Mouse (Mus musculus) kidney, adult 9 months (tissue): ENCODE measurements around the gene Bbc3.

Experiments used
- DNase-seq: peaks from one replicate; pipeline ENCODE4 v3.0.0; 2022

The Bbc3 gene

DNA sequence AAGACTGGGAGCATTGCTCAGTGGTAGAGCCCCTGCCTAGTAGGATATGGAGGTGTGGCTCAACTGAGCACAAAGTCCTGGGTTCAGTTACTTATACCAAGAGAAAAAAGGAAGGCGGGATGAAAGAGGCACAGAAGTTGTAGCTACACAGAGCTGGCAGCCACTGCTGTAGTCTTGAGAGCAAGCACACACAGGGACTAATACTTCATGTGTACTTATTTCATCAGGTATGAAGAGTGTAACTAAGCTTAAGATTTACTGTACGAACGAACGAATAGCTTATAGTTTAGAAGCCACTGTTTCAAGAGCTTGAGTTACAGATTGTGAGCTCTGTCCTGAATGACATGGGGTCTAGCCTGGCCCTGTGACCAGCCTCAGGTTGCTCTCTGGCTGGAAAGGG lies 11.0 kb downstream of the Bbc3 start:
- DNase-seq, result no peak

DNA sequence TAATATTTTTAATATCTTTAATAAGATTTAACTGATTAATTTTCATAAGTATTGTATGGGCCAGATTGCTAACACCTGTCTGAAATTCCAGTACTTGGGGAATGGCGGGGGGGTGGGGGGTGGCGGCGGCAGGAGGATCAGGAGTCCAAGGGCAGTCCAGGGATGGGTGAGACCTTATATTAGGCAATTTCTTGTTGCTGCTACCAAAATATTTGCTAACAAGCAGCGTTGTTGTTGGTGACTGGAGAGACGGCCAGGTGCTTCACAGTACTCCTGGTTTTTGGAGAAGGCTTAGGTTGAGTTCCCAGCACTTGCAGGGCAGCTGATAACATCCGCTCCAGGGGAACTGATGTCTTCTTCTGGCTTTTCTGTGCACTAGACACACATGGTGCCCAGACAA lies 12.3 kb downstream of the Bbc3 start:
- DNase-seq, result no peak

DNA sequence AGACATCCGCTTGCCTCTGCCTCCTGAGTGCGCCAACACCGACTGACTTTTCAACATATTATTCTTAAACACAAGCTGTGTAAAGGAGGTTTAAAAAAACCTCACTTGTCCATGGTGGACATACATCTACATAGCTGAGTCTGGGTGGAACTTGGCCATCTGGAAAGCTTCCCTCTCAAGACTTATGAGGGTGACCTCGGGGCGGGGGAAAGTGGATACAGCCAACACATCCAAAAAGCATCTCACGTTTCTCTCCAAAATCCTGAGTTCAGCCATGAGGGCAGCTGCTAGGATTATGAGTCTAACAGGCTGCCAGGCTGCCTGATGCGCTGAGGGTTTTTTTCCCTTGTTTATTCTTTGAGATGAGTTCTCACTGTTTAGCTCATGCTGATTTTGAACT lies 16.5 kb downstream of the Bbc3 start:
- no peak for DNase-seq

DNA sequence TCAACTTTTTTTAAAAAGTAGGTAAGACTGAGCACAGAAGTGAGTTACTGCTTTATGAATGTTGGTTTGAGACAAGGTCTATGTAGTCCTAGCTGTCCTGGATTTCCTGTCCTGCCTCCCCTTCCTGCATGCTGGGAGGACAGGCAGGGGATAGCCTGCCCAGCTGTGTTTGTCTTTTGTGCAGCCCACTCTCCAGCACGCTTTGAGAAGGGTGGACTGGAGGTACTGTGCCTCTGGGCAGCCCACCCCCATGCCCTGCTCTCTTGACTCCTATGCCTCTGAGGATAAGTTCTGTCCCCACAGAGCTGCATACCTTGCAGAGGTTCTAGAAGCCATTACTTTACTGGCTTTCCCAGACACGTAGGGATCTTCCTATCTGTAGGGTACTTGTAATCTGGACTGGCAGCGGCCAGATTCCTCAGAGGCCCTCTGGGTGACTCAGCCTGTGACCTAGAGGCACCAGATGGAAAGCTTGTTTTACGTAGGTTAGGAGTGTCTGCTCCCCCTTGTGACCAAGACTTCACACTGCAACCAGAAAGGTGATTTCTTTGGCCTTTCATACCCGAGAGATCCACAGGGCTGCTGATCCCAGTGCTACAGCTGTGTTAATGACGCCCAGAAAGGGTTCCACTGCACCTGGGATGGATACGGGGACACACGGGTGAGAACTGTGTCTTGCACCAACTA lies 17.9 kb downstream of the Bbc3 start:
- DNase-seq, result peak; percentile 80

DNA sequence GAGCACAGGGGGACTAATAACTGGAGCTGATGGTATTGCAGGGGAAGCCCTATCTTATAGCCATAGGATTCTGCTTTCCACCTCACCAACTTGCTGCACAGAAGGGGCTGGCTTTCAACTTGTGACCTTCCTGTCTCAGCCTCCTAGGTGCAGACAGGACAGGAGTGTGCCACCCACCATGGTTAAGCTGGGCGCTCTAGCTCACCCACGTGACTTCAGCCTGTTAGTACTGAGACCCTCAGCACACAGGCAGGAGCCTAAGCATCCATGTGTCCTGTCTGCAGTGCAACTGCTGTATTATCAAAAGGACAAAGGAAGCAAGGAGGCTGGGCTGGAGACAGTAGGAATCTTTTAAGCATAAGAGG lies 18.4 kb downstream of the Bbc3 start:
- DNase-seq, result no peak

DNA sequence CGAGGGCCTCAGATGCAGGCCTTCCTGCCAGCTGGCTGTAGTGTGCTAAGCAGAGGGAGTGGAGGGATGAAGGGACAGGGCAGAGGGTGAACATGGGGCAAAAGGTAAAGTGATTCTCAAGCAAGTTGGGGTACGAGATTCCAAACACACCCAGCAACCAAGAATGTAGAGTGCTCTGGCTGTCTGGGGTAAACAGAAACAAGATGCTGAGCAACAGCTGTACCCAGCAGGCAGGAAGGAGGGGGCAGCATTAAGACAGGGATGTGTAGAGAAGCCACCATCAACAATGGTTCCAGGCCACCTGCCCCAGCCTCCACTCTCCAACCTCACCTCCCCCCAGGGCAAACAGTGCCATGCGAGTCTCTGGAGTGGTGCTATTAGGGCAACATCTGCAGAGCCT lies 21.0 kb downstream of the Bbc3 start:
- DNase-seq, result no peak

DNA sequence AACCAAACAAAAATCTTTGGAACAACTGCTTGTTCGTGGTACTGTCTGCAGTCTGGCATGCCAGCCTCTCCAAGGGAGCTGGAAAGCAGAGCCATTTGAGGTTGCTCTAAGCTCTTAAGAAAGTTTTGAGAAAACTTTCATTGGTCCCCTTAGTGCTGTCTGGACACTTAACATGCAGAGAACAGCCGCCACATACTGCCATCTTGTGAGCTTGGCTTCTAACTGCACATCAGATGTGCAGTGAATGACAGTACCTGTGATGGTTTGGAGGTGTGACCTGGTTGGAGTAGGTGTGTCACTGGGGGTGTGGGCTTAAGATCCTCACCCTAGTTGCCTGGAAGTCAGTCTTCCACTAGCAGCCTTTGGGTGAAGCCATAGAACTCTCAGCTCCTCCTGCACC lies 29.5 kb downstream of the Bbc3 start:
- no peak for DNase-seq

DNA sequence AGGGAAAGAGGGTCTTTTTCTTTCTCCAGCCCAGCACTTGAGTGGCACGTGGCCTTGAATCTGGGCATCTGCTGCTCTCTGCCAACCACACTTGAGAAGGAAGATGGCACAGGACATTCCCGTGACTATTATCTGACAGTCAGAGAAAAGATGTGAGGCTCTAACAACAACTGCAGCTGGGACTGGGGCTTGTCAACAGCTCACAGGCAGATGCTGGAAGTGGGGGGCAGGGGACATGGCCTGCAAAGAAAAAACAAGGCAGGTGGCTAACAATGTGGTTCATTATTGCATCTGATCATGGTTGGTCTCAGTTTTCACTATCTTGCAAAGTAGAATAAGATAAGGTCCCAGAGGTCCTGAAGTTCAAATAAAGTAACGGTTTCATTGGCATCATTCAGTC lies 36.4 kb downstream of the Bbc3 start:
- no peak for DNase-seq

DNA sequence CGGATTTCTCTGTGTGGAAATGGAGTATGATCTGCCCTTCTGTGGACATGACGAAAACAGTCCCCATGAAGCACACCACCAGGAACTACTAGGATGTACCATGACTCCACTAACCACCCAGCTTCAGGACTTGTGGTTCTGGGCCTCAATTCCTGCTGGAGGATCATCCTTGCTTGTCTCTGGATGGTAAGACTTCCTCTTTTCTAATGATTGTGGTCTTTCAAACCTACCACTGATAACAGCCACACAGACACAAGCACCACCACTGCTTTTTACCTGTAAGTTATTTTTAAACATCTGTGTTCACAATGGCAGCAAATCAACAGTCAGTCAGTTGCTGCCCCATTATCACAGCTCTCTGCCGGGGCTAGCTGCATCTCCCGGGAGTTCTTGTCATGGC lies 37.1 kb downstream of the Bbc3 start:
- DNase-seq, result no peak

DNA sequence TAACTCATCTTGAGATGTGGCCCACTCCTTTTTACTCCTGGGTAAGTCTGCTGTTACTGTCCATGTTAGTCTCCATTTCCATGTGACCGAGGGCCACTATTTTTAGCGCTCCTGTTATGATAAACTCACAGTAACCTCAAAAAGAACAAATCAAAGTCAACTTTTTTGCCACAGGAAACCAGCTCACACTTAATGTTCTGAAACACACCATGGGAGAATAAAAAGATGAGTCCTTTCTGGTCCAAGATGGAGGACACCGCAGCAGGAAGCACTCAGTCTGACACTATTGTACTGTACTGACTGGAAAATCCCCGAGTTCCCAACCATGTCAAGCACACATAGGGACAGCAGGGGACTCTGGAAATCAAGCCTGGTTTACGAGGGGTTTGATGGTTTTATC lies 41.8 kb downstream of the Bbc3 start:
- peak; percentile 51 for DNase-seq

DNA sequence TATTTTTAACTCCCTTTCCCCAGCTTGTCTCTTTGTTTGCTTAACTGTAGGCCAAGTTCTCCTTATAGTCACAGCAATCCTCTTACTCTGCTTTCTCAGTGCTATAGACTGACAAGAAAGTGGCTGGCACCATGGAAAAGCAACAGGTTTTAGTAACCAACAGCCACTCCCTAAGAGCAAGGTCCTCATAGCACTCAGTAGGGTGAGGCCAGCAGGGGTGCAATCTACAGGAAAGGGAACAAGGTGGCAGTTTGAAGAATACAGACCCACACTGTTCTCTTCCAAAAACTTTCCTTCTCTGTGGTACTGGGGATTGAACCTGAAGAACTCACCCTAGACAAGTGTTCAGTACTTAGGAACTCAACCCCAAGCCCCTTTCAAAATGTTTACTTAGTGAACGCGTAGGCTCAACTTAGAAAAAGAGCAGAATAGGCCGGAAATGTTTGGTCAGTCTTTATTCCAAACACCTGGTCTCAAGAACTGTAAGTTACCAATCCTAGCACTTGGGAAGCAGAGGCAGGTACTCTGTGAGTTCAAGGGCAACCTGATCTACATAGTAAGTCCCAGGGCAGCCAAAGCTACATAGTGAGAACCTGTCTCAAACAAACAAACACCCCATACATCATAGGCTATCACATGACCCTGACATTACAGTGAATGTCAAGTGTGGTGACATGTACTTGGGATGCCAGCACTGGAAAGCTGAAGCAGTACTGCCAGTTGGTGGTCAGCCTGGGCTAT lies 47.8 kb downstream of the Bbc3 start:
- no peak for DNase-seq

DNA sequence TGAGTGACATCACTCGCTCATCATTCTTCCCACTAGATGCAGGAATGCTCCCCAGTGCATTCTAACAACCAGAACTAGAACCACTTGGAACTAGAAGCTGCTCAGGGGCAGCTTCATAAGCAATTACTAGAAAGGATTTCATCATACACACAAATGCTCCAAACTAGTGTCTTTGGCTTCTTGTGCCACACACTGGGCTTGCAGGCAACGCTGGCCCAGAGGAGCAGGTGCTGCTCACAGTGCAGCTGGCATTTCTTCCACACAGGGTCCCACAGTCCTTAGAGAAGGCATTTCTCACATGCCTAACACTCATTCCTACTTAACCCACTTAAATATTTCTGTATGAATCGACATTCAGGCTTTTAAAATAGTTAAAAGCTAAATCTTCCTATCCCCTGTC lies 49.4 kb downstream of the Bbc3 start:
- DNase-seq, result no peak

DNA sequence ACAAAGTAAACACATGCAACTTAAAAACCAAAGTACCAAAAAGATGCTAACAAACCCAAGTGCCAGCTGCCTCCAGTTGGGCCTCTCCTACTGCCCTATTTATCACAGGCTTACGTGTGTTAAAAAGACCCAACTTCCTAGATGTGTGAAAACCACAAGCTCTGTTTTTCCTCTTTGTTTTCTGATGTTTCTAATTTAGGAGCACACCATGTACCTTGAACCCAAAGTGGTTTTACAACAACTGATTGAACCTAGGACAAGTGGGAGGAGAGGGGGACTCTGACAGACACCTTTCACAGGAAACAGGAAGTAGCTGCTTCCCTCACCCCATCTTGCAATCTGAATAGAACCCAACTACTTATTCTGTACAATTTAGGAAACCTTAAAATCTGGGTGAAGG lies 56.1 kb downstream of the Bbc3 start:
- DNase-seq, result peak; percentile 79

DNA sequence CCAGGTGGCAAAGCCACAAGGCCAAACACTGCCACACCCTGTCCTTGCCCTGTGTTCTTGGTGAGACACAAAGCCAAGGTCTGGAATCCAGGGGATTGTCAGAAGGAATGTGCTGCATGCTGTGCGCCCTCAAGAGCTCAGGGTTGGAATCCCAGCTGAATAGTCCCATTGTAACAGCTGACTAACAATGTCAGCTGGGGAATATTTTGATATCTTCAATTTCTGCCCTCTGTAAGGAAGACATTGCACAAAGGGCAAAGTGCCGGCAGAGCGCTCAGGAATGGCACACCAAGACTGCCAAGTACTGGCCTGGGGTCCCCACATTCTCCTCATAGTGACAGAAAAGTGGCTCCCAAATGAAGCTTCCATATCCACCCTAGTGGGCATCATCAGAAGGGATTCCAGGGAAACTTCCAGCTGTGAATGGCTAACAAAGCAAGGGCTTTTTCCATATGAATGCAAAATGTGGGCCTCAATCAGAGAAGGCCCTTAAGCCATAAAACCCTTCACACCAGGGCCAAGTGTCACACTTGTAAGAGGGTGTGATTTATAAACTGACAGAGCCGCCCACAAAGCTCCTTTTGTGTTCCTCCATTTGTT lies 56.8 kb downstream of the Bbc3 start:
- peak; percentile 32 for DNase-seq

DNA sequence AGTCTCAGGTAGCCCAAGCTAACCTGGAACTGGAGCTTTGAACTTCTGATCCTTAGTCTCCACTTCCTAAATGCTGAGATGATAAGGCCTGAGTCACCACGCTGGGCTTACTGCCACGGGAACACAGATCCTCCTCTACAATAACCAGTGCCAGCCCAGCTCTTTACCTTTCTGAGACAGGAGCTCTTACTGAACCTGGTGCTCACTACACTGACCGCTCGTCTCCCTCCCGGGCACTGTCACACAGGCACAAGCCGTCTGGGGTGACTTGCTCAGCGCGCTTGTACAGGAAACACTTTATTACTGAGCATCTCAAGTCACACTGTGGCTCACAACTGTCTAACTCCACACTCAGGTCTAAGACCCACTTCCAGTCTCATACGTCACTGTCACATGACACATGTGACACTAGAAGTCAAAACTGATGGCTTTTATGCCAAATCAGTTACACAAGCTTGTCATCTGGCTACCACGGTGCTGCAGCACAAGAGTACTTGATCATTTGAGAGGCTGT lies 58.0 kb downstream of the Bbc3 start:
- peak; percentile 38 for DNase-seq

DNA sequence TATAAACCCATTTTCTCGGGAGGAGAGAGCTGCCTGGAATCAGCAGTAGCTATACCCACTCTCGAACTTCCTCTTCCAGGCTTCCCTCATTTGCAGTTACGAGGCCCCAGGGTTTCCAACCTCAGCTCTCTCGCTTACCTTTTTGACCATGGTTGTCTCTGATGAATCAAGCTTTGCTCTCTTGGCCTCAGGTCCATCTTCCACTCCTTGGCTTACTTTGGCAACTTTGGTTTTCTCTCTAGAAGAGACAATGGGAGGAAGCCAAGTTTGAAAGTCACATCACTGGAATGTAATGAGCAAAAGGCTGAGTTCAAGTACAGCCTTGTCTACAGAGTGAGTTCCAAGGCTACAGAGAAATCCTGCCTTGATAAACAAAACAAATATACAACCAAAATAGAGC lies 58.5 kb downstream of the Bbc3 start:
- DNase-seq, result peak; percentile 67
